Mouse (Mus musculus): Measurements from ENCODE around the gene Enpp6. TPM values are rescaled to one million over a fixed set of nuclear protein-coding genes. Genes with fewer than 3 reads are reported as not detected.

The Enpp6 gene
- 150 TPM for polyA plus RNA-seq (2014; fragmentation: Illumina TruSeq; extraction: RNeasy Lipid Tissue Mini Kit (QIAGEN cat#74804); ENCODE audit: low read depth, low replicate concordance)

GRCm38 (mm10) chr8:46986386-46987140 lies at the start of gene Enpp6:
Enpp6 (plus strand) TSS chr8:46986887.

Other genes starting within 250 kb of the Enpp6 start
- 96.5 TPM for gene Irf2, start 247.2 kb upstream of the Enpp6 start, polyA plus RNA-seq (2014; fragmentation: Illumina TruSeq; extraction: RNeasy Lipid Tissue Mini Kit (QIAGEN cat#74804); ENCODE audit: low read depth, low replicate concordance)

All from kidney, adult 10 weeks (tissue).